Mouse (Mus musculus) heart, embryonic 12.5 days (tissue): Measurements from ENCODE around the gene Angptl4. TPM values are rescaled to one million over a fixed set of nuclear protein-coding genes. Genes with fewer than 3 reads are reported as not detected.

Experiments
- ATAC-seq: fragments of 200-750 bp; cut with Nextera tagmentation; 2 replicates; pipeline ENCODE4 v1.8.0; 2017; ENCODE audit warnings: moderate TSS enrichment, moderate library complexity; ENCODE audit not compliant: insufficient number of reproducible peaks, low FRiP score
- H3K27ac ChIP-seq: fragments of 300-500 bp; sonication (generic); 2 replicates; pipeline ENCODE4 v1.5.1; 2016; ENCODE audit warnings: mild to moderate bottlenecking, moderate library complexity; ENCODE audit not compliant: poor library complexity, severe bottlenecking
- H3K27me3 ChIP-seq: fragments of 300-500 bp; sonication (generic); replicated peaks from 2 replicates; pipeline ENCODE4 v1.6.1; 2016; ENCODE audit warnings: mild to moderate bottlenecking, moderate library complexity
- H3K36me3 ChIP-seq: fragments of 300-500 bp; sonication (generic); 2 replicates; pipeline ENCODE4 v1.6.1; 2016; ENCODE audit warnings: mild to moderate bottlenecking, moderate library complexity
- H3K4me1 ChIP-seq: fragments of 300-500 bp; sonication (generic); replicated peaks from 2 replicates; pipeline ENCODE4 v1.6.1; 2016; ENCODE audit warnings: mild to moderate bottlenecking
- H3K4me2 ChIP-seq: fragments of 300-500 bp; sonication (generic); 2 replicates; pipeline ENCODE4 v1.6.1; 2016; ENCODE audit warnings: mild to moderate bottlenecking, moderate library complexity
- H3K4me3 ChIP-seq: fragments of 300-500 bp; sonication (generic); 2 replicates; pipeline ENCODE4 v1.5.1; 2016; ENCODE audit warnings: mild to moderate bottlenecking
- H3K9ac ChIP-seq: fragments of 300-500 bp; sonication (generic); 2 replicates; pipeline ENCODE4 v1.6.1; 2016; ENCODE audit warnings: mild to moderate bottlenecking, moderate library complexity
- H3K9me3 ChIP-seq: fragments of 300-500 bp; sonication (generic); replicated peaks from 2 replicates; pipeline ENCODE4 v1.6.1; 2016; ENCODE audit warnings: mild to moderate bottlenecking, moderate library complexity
- WGBS: fragments of 180-500 bp; shearing (Covaris S2); methylation state at CpG from one replicate; pipeline ENCODE4 v1.1.7; 2016; 5-methylcytosine and 5-hydroxymethylcytosine counted together
- polyA plus RNA-seq: library from polyadenylated mRNA; unstranded; fragments of >200 nt; fragmentation: Nextera tagmentation; extraction: Ambion mirVana; gene quantifications from 2 replicates; pipeline ENCODE4 v1.2.1, GENCODE M21; 2016

The Angptl4 gene
- polyA plus RNA-seq, 1 experiment from 2014 or later: 6.9 TPM

GRCm38 (mm10) chr17:33728396-33728795, 53.2 kb downstream of the Angptl4 start:
- H3K4me1 ChIP-seq: 0 out of 2 replicates have a peak, but pooled peaks cover 5% of the 10 kb centered on the region
- no peaks in the 10 kb centered on the region for H3K9me3 ChIP-seq
- no peak overlapping the region for H3K27ac ChIP-seq
- H3K36me3 ChIP-seq: no peaks in the 10 kb centered on the region
- no peaks in the 10 kb centered on the region for H3K27me3 ChIP-seq
- H3K9ac ChIP-seq: no peak overlapping the region
- 76% methylated on average over 2 of the region's 2 CpGs for WGBS
- H3K4me3 ChIP-seq: no peak overlapping the region
- H3K4me2 ChIP-seq: no peak overlapping the region
- no peak for ATAC-seq

Other genes with a start within 250 kb of the Angptl4 start
- gene Myo1f, start 226.1 kb downstream of the Angptl4 start, polyA plus RNA-seq: 1.6 and 1.9 TPM in 2 replicates
- gene Zfp414, start 152.7 kb downstream of the Angptl4 start, polyA plus RNA-seq: 31.6 and 32.4 TPM in 2 replicates
- 0.14 and 0.67 TPM in 2 replicates for gene Pram1, start 143.8 kb downstream of the Angptl4 start, polyA plus RNA-seq
- gene Hnrnpm, start 95.0 kb downstream of the Angptl4 start, polyA plus RNA-seq: 257 and 259 TPM in 2 replicates
- gene March2, start 63.2 kb downstream of the Angptl4 start, polyA plus RNA-seq: 76.5 and 79.5 TPM in 2 replicates
- 285 and 287 TPM in 2 replicates for gene Rab11b, start 21.3 kb downstream of the Angptl4 start, polyA plus RNA-seq
- 39.0 and 43.9 TPM in 2 replicates for gene Kank3, start 28.7 kb upstream of the Angptl4 start, polyA plus RNA-seq
- gene Rps28, start 42.7 kb upstream of the Angptl4 start, polyA plus RNA-seq: 570 and 574 TPM in 2 replicates
- gene Ndufa7, start 42.7 kb upstream of the Angptl4 start, polyA plus RNA-seq: 431 and 466 TPM in 2 replicates
- 41.5 and 43.8 TPM in 2 replicates for gene Cd320, start 61.3 kb upstream of the Angptl4 start, polyA plus RNA-seq
- gene Gm7029, start 92.0 kb upstream of the Angptl4 start, polyA plus RNA-seq: not detected in 2 replicates
- gene Kifc1, start 108.8 kb upstream of the Angptl4 start, polyA plus RNA-seq: 3.5 and 5.5 TPM in 2 replicates
- 0.24 and 0.29 TPM in 2 replicates for gene Platr17, start 123.3 kb upstream of the Angptl4 start, polyA plus RNA-seq
- 36.8 and 39.0 TPM in 2 replicates for gene Daxx, start 127.6 kb upstream of the Angptl4 start, polyA plus RNA-seq
- 29.4 and 32.5 TPM in 2 replicates for gene Tapbp, start 134.1 kb upstream of the Angptl4 start, polyA plus RNA-seq
- 17.0 and 17.7 TPM in 2 replicates for gene Zbtb22, start 134.1 kb upstream of the Angptl4 start, polyA plus RNA-seq
- 46.3 and 48.4 TPM in 2 replicates for gene Rgl2, start 147.7 kb upstream of the Angptl4 start, polyA plus RNA-seq
- 127 and 129 TPM in 2 replicates for gene Pfdn6, start 158.5 kb upstream of the Angptl4 start, polyA plus RNA-seq
- 25.3 and 26.5 TPM in 2 replicates for gene Wdr46, start 158.8 kb upstream of the Angptl4 start, polyA plus RNA-seq
- gene B3galt4, start 169.7 kb upstream of the Angptl4 start, polyA plus RNA-seq: 7.2 and 7.4 TPM in 2 replicates
- 43.0 and 43.9 TPM in 2 replicates for gene Vps52, start 174.0 kb upstream of the Angptl4 start, polyA plus RNA-seq
- gene Rps18, start 174.2 kb upstream of the Angptl4 start, polyA plus RNA-seq: 850 and 856 TPM in 2 replicates
- gene H2-K1, start 218.5 kb upstream of the Angptl4 start, polyA plus RNA-seq: 16.1 and 18.3 TPM in 2 replicates
- 14.9 and 16.5 TPM in 2 replicates for gene Ring1, start 242.8 kb upstream of the Angptl4 start, polyA plus RNA-seq
- gene H2-Ke6, start 246.2 kb upstream of the Angptl4 start, polyA plus RNA-seq: 46.7 and 48.0 TPM in 2 replicates
- 128 and 130 TPM in 2 replicates for gene Slc39a7, start 249.9 kb upstream of the Angptl4 start, polyA plus RNA-seq
- gene Rxrb, start 250.0 kb upstream of the Angptl4 start, polyA plus RNA-seq: 34.7 and 36.9 TPM in 2 replicates